Mouse (Mus musculus): ENCODE measurements at regions not wholly inside any gene's neighbourhood (a gene's known extent, or its start where the extent isn't known, plus 50 kb on each side); places are given as distances from the start of the nearest gene placed in this dataset.

GRCm38 (mm10) chr12:114513143-114513542, 969.4 kb downstream of the Adam6a start:
- TF ChIP-seq POLR2A (IDR thresholded peaks at IDR 0.05; ENCODE audit: extremely low read depth, insufficient read depth, low read length) (no peak), CTCF (IDR thresholded peaks at IDR 0.05; ENCODE audit: low read depth, low read length) (no peak)
